ENCODE assay signal across 13 mouse cellular contexts in the genomic region with DNA sequence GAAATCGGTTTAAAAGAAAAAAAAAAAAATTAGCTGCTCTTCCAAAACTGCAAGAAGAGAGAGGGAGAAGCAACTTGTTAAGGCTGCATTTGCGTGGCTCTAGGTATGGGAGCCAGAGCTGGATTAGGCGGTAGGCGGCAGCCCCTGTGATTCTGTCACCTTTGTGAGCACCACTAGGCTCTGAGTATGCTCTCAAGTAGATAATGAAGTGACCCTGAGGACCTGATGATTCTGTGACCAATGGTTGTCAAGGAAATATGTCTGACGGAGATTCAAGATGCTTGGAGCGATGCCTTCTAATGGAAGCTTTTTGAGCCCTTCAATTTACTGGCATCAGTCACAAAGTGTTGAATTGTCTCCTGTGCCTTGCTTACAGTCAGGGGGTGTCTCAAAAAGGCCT.
A peak's percentile ranks its signal among the peaks of the same experiment; 100 is the strongest.
DNase-seq lines count a peak whose midpoint lies in the region; ATAC-seq lines count a peak whose summit lies in the region.
"Had no signal": no experiment of that assay in that cellular context is flagged by ENCODE, and none has a peak within 500 bp of the region (broad histone marks: within the 10 kb centered on the region; RNA-seq: fewer than 3 reads in every experiment).

No protein-coding gene starts in this region.

- H3K9ac ChIP-seq in heart, embryonic 14.5 days (ENCODE audit: low read length): peak overlapping the region; percentile 86; the same call in 1 of the 2 replicates
- H3K9ac ChIP-seq in embryonic facial prominence, embryonic 11.5 days (replicated peaks; ENCODE audit: low read length): peak overlapping the region; percentile 100
- H3K9ac ChIP-seq in hindbrain, embryonic 13.5 days: peak overlapping the region; percentile 98
- peak overlapping the region; percentile 81 for H3K9ac ChIP-seq in midbrain, embryonic 15.5 days

- peak overlapping the region; percentile 74 for H3K4me2 ChIP-seq in heart, embryonic 14.5 days (ENCODE audit: low read length)
- peak overlapping the region; percentile 64 for H3K4me2 ChIP-seq in embryonic facial prominence, embryonic 11.5 days (ENCODE audit: low read depth, low read length)
- H3K4me2 ChIP-seq in hindbrain, embryonic 13.5 days: peak overlapping the region; percentile 75
- H3K4me2 ChIP-seq in midbrain, embryonic 15.5 days: peak overlapping the region; percentile 82

- peak overlapping the region; percentile 10 to 80; a peak in 3 of 4 replicates for H3K4me3 ChIP-seq in heart, embryonic 14.5 days (ENCODE audit: control insufficient read depth in 1 of 2, insufficient read depth in 1 of 2, low read depth in 1 of 2, low read length in 2 of 2)
- H3K4me3 ChIP-seq in embryonic facial prominence, embryonic 11.5 days (ENCODE audit: low read depth, low read length): peak overlapping the region; percentile 71
- H3K4me3 ChIP-seq in hindbrain, embryonic 13.5 days: peak overlapping the region; percentile 93
- H3K4me3 ChIP-seq in midbrain, embryonic 15.5 days: peak overlapping the region; percentile 69

- DNase-seq in heart, adult 18-20 months: no peak
- no peak for DNase-seq in embryonic facial prominence, embryonic 11.5 days (ENCODE audit: low spot score)
- DNase-seq in thymus, postnatal 36 days: no peak
- DNase-seq in testis, postnatal 14 days (ENCODE audit: low spot score): no peak
- DNase-seq in kidney, adult 18-20 months: no peak
- DNase-seq: kidney, adult 9 months; lung, postnatal 4 days; right cerebral cortex, postnatal 25 days had no signal

- no peaks in the 10 kb centered on the region for H3K27me3 ChIP-seq in heart, embryonic 14.5 days (ENCODE audit: control insufficient read depth, insufficient read depth, low read length)
- no peaks in the 10 kb centered on the region for H3K27me3 ChIP-seq in embryonic facial prominence, embryonic 11.5 days (ENCODE audit: control insufficient read depth, insufficient read depth, low read length)
- H3K27me3 ChIP-seq in hindbrain, embryonic 13.5 days: no peaks in the 10 kb centered on the region
- no peaks in the 10 kb centered on the region for H3K27me3 ChIP-seq in midbrain, embryonic 15.5 days (replicated peaks)

- H3K9me3 ChIP-seq in heart, embryonic 14.5 days (ENCODE audit: control insufficient read depth, low read length): no peaks in the 10 kb centered on the region
- H3K9me3 ChIP-seq in embryonic facial prominence, embryonic 11.5 days (replicated peaks; ENCODE audit: control insufficient read depth, low read length): no peaks in the 10 kb centered on the region
- no peaks in the 10 kb centered on the region for H3K9me3 ChIP-seq in hindbrain, embryonic 13.5 days
- H3K9me3 ChIP-seq in midbrain, embryonic 15.5 days: no peaks in the 10 kb centered on the region

- ATAC-seq in heart, embryonic 14.5 days (ENCODE audit: insufficient number of reproducible peaks, insufficient read depth, low FRiP score, low read depth): no peak
- no peak for ATAC-seq in embryonic facial prominence, embryonic 11.5 days (replicated peaks; ENCODE audit: insufficient number of reproducible peaks, low FRiP score, low TSS enrichment, low read depth)
- ATAC-seq in hindbrain, embryonic 13.5 days (ENCODE audit: low FRiP score): no peak
- no peak for ATAC-seq in midbrain, embryonic 15.5 days (replicated peaks)
- ATAC-seq: activated CD4-positive, CD25-positive, alpha-beta regulatory T cell, adult 4 months; CD4-positive, CD25-positive, alpha-beta regulatory T cell, adult 4 months had no signal

- H3K4me1 ChIP-seq in heart, embryonic 14.5 days (ENCODE audit: control insufficient read depth in 2 of 2, insufficient read depth in 2 of 2, low read length in 2 of 2): peaks cover 2 to 17% of the 10 kb centered on the region in 2 experiments; a peak in 3 of 4 replicates
- H3K4me1 ChIP-seq in embryonic facial prominence, embryonic 11.5 days (ENCODE audit: control insufficient read depth, insufficient read depth, low read length): no peaks in the 10 kb centered on the region; the same call in 1 of the 2 replicates
- H3K4me1 ChIP-seq in hindbrain, embryonic 13.5 days (replicated peaks): peaks cover 53% of the 10 kb centered on the region
- H3K4me1 ChIP-seq in midbrain, embryonic 15.5 days: peaks cover 49% of the 10 kb centered on the region

- peaks cover 13% of the 10 kb centered on the region; the same call in 1 of the 2 replicates for H3K36me3 ChIP-seq in heart, embryonic 14.5 days (ENCODE audit: control insufficient read depth, insufficient read depth, low read length)
- no peaks in the 10 kb centered on the region for H3K36me3 ChIP-seq in embryonic facial prominence, embryonic 11.5 days (replicated peaks; ENCODE audit: control insufficient read depth, insufficient read depth, low read depth, low read length)
- peaks cover 3% of the 10 kb centered on the region; the same call in 1 of the 2 replicates for H3K36me3 ChIP-seq in hindbrain, embryonic 13.5 days
- no peaks in the 10 kb centered on the region for H3K36me3 ChIP-seq in midbrain, embryonic 15.5 days (replicated peaks)

- 49% methylated on average over 6 of the region's 6 CpGs for WGBS in heart, embryonic 14.5 days
- 12% methylated on average over 6 of the region's 6 CpGs for WGBS in embryonic facial prominence, embryonic 11.5 days
- WGBS in hindbrain, embryonic 13.5 days: 16% methylated on average over 6 of the region's 6 CpGs
- WGBS in midbrain, embryonic 15.5 days: 11% methylated on average over 6 of the region's 6 CpGs

- H3K27ac ChIP-seq in heart, embryonic 14.5 days (replicated peaks in 1 of 2; ENCODE audit: control insufficient read depth in 1 of 2, insufficient read depth in 1 of 2, low read depth in 2 of 2, low read length in 2 of 2): no peak overlapping the region
- H3K27ac ChIP-seq in embryonic facial prominence, embryonic 11.5 days (replicated peaks; ENCODE audit: low read depth, low read length): no peak overlapping the region
- peak overlapping the region; percentile 100 for H3K27ac ChIP-seq in hindbrain, embryonic 13.5 days
- peak overlapping the region; percentile 96 for H3K27ac ChIP-seq in midbrain, embryonic 15.5 days

Comparison
In these comparisons a context has a peak if more than half of its experiments do, and no peak if none do; other contexts are left out.
1. H3K27ac ChIP-seq: peak in hindbrain, embryonic 13.5 days (single experiment) and midbrain, embryonic 15.5 days (single experiment); none in heart, embryonic 14.5 days (0 of 2) and embryonic facial prominence, embryonic 11.5 days (single experiment).
2. Peak in every context shown above with its lines, with median percentiles within 50 percentile points of each other: H3K4me2 ChIP-seq, H3K4me3 ChIP-seq and H3K9ac ChIP-seq.